9 mouse cellular contexts compared by ENCODE assay signal in genomic region chr7:141072017-141072745, GRCm38 (mm10). TPM values are rescaled to one million over a fixed set of nuclear protein-coding genes. Genes with fewer than 3 reads are reported as not detected.
A peak's percentile ranks its signal among the peaks of the same experiment; 100 is the strongest.
DNase-seq lines count a peak whose midpoint lies in the region; ATAC-seq and TF ChIP-seq lines count a peak whose summit lies in the region.
"Had no signal": no experiment of that assay in that cellular context is flagged by ENCODE, and none has a peak within 500 bp of the region (broad histone marks: within the 10 kb centered on the region; RNA-seq: fewer than 3 reads in every experiment).

No protein-coding gene starts in this region.

- peak; percentile 69 for DNase-seq in B cell, adult 2 months
- DNase-seq in c-Kit-positive CD71-positive TER-119-negative erythroid progenitor cells, embryonic 14.5 days (ENCODE audit: low read depth), result peak; percentile 44
- peak; percentile 24 for DNase-seq in liver, adult 2 months (ENCODE audit: extremely low read depth, low read depth, low spot score)
- DNase-seq in spleen, postnatal 36 days (ENCODE audit: low spot score in 2 of 2), result peak; percentile 50 to 52
- DNase-seq in urinary bladder, postnatal 36 days (ENCODE audit: low spot score in 2 of 2), result no peak
- DNase-seq in midbrain, embryonic 11.5 days (ENCODE audit: low spot score, missing footprints), result no peak

- 19% methylated on average over 23 of the region's 23 CpGs for WGBS in heart, embryonic 12.5 days
- 18% methylated on average over 23 of the region's 23 CpGs for WGBS in heart, embryonic 11.5 days (ENCODE audit: insufficient replicate concordance)
- 27% methylated on average over 23 of the region's 23 CpGs for WGBS in liver, adult 2 months
- WGBS in midbrain, embryonic 11.5 days, result 35% methylated on average over 23 of the region's 23 CpGs

- no peak for TF ChIP-seq POLR2A in liver, adult 2 months (IDR thresholded peaks at IDR 0.05; ENCODE audit: extremely low read depth, insufficient read depth, low read length)

- no peaks in the 10 kb centered on the region for H3K9me3 ChIP-seq in heart, embryonic 12.5 days (replicated peaks)
- H3K9me3 ChIP-seq in heart, embryonic 11.5 days (replicated peaks; ENCODE audit: control insufficient read depth, low read length), result no peaks in the 10 kb centered on the region
- no peaks in the 10 kb centered on the region for H3K9me3 ChIP-seq in midbrain, embryonic 11.5 days (ENCODE audit: control insufficient read depth, low read length)

- H3K79me2 ChIP-seq in liver, adult 2 months (ENCODE audit: control insufficient read depth, insufficient read depth, low read length), result no peaks in the 10 kb centered on the region

- H3K9ac ChIP-seq in heart, embryonic 12.5 days, result no peak overlapping the region
- no peak overlapping the region for H3K9ac ChIP-seq in heart, embryonic 11.5 days (ENCODE audit: low read depth, low read length)
- H3K9ac ChIP-seq in liver, adult 2 months (ENCODE audit: low read depth, low read length), result no peak overlapping the region
- no peak overlapping the region for H3K9ac ChIP-seq in midbrain, embryonic 11.5 days (ENCODE audit: low read length)

- peaks cover 13% of the 10 kb centered on the region for H3K4me1 ChIP-seq in heart, embryonic 12.5 days (replicated peaks)
- H3K4me1 ChIP-seq in heart, embryonic 11.5 days (ENCODE audit: control insufficient read depth, insufficient read depth, low read length), result peaks cover 4% of the 10 kb centered on the region
- no peaks in the 10 kb centered on the region for H3K4me1 ChIP-seq in liver, adult 2 months (ENCODE audit: control insufficient read depth, insufficient read depth, low read length)
- H3K4me1 ChIP-seq in midbrain, embryonic 11.5 days (ENCODE audit: control insufficient read depth, insufficient read depth, low read length), result peaks cover 7% of the 10 kb centered on the region

- peak; percentile 90 for TF ChIP-seq CTCF in liver, adult 2 months (IDR thresholded peaks at IDR 0.05; ENCODE audit: low read depth, low read length)

- H3K4me3 ChIP-seq in heart, embryonic 12.5 days, result no peak overlapping the region
- H3K4me3 ChIP-seq in heart, embryonic 11.5 days (ENCODE audit: low read depth, low read length), result no peak overlapping the region
- H3K4me3 ChIP-seq in liver, adult 2 months (ENCODE audit: insufficient read depth, low read depth, low read length), result no peak overlapping the region
- H3K4me3 ChIP-seq in midbrain, embryonic 11.5 days (ENCODE audit: low read depth, low read length), result no peak overlapping the region

- no peak overlapping the region; the same call in 1 of the 2 replicates for H3K4me2 ChIP-seq in heart, embryonic 12.5 days
- no peak overlapping the region for H3K4me2 ChIP-seq in heart, embryonic 11.5 days
- H3K4me2 ChIP-seq in midbrain, embryonic 11.5 days, result no peak overlapping the region

- H3K27me3 ChIP-seq in heart, embryonic 12.5 days (replicated peaks), result peaks cover 86% of the 10 kb centered on the region
- H3K27me3 ChIP-seq in heart, embryonic 11.5 days (ENCODE audit: control insufficient read depth, insufficient read depth, low read length), result peaks cover 70% of the 10 kb centered on the region
- H3K27me3 ChIP-seq in liver, adult 2 months (ENCODE audit: control insufficient read depth, insufficient read depth, low read length), result peaks cover 3% of the 10 kb centered on the region; the same call in 1 of the 2 replicates
- peaks cover 17% of the 10 kb centered on the region for H3K27me3 ChIP-seq in midbrain, embryonic 11.5 days (ENCODE audit: control insufficient read depth, insufficient read depth, low read length)

- peak; percentile 41 for ATAC-seq in heart, embryonic 12.5 days (ENCODE audit: insufficient number of reproducible peaks, low FRiP score)
- ATAC-seq in heart, embryonic 11.5 days (replicated peaks; ENCODE audit: insufficient number of reproducible peaks, low FRiP score, low TSS enrichment), result no peak
- no peak for ATAC-seq in midbrain, embryonic 11.5 days (ENCODE audit: low FRiP score)

- H3K27ac ChIP-seq in heart, embryonic 12.5 days (ENCODE audit: poor library complexity, severe bottlenecking), result no peak overlapping the region
- H3K27ac ChIP-seq in heart, embryonic 11.5 days (ENCODE audit: low read depth, low read length), result no peak overlapping the region
- H3K27ac ChIP-seq in liver, adult 2 months (replicated peaks; ENCODE audit: insufficient read depth, low read depth, low read length), result no peak overlapping the region
- H3K27ac ChIP-seq in midbrain, embryonic 11.5 days (ENCODE audit: low read depth, low read length), result no peak overlapping the region

- H3K36me3 ChIP-seq in heart, embryonic 12.5 days, result no peaks in the 10 kb centered on the region
- H3K36me3 ChIP-seq in heart, embryonic 11.5 days (ENCODE audit: control insufficient read depth, insufficient read depth, low read length), result no peaks in the 10 kb centered on the region
- no peaks in the 10 kb centered on the region for H3K36me3 ChIP-seq in liver, adult 2 months (ENCODE audit: control insufficient read depth, insufficient read depth, low read length)
- H3K36me3 ChIP-seq in midbrain, embryonic 11.5 days (ENCODE audit: control insufficient read depth, insufficient read depth, low read length), result no peaks in the 10 kb centered on the region

RNA-seq across cellular contexts. Expression of gene Pkp3, which starts 5.8 kb away (rescaled TPM):
- 0.41 and 0.50 TPM in 2 replicates for polyA plus RNA-seq in heart, embryonic 12.5 days (2016; fragmentation: Nextera tagmentation; extraction: Ambion mirVana)
- 0.67 and 0.68 TPM in 2 replicates for polyA plus RNA-seq in heart, embryonic 11.5 days (2014; fragmentation: Nextera tagmentation; extraction: Ambion mirVana)
- 0.60 and 0.83 TPM in 2 replicates for total RNA-seq in liver, adult 2 months (2014; rRNA removed)
- polyA plus RNA-seq in liver, adult 2 months (2012; rRNA removed), result 1.9 and 2.0 TPM in 2 replicates
- polyA plus RNA-seq in midbrain, embryonic 11.5 days (2014; fragmentation: Nextera tagmentation; extraction: Ambion mirVana), result 0.82 and 0.84 TPM in 2 replicates

RNA-seq across cellular contexts. Expression of gene B4galnt4, which starts 11.3 kb away (rescaled TPM):
- polyA plus RNA-seq in heart, embryonic 12.5 days (2016; fragmentation: Nextera tagmentation; extraction: Ambion mirVana), result 2.0 and 2.5 TPM in 2 replicates
- polyA plus RNA-seq in heart, embryonic 11.5 days (2014; fragmentation: Nextera tagmentation; extraction: Ambion mirVana), result 1.4 and 2.6 TPM in 2 replicates
- total RNA-seq in liver, adult 2 months (2014; rRNA removed), result 0.09 TPM in 1 of 2 replicates, not detected in the other
- 0.04 and 0.10 TPM in 2 replicates for polyA plus RNA-seq in liver, adult 2 months (2012; rRNA removed)
- polyA plus RNA-seq in midbrain, embryonic 11.5 days (2014; fragmentation: Nextera tagmentation; extraction: Ambion mirVana), result 18.8 and 19.5 TPM in 2 replicates

RNA-seq across cellular contexts. Expression of gene Sigirr, which starts 28.2 kb away (rescaled TPM):
- polyA plus RNA-seq in heart, embryonic 12.5 days (2016; fragmentation: Nextera tagmentation; extraction: Ambion mirVana), result 2.2 and 2.9 TPM in 2 replicates
- polyA plus RNA-seq in heart, embryonic 11.5 days (2014; fragmentation: Nextera tagmentation; extraction: Ambion mirVana), result 2.3 and 3.0 TPM in 2 replicates
- total RNA-seq in liver, adult 2 months (2014; rRNA removed), result 21.8 and 28.5 TPM in 2 replicates
- 42.4 and 42.5 TPM in 2 replicates for polyA plus RNA-seq in liver, adult 2 months (2012; rRNA removed)
- polyA plus RNA-seq in midbrain, embryonic 11.5 days (2014; fragmentation: Nextera tagmentation; extraction: Ambion mirVana), result 1.2 and 1.8 TPM in 2 replicates

RNA-seq across cellular contexts. Expression of gene Gm17387, which starts 43.2 kb away (rescaled TPM):
- polyA plus RNA-seq in heart, embryonic 12.5 days (2016; fragmentation: Nextera tagmentation; extraction: Ambion mirVana), result not detected in 2 replicates
- not detected in 2 replicates for polyA plus RNA-seq in heart, embryonic 11.5 days (2014; fragmentation: Nextera tagmentation; extraction: Ambion mirVana)
- total RNA-seq in liver, adult 2 months (2014; rRNA removed), result not detected in 2 replicates
- polyA plus RNA-seq in liver, adult 2 months (2012; rRNA removed), result not detected in 2 replicates
- not detected in 2 replicates for polyA plus RNA-seq in midbrain, embryonic 11.5 days (2014; fragmentation: Nextera tagmentation; extraction: Ambion mirVana)
- total RNA-seq: left cerebral cortex, postnatal 14 days had no signal

RNA-seq across cellular contexts. Expression of gene Ano9, which starts 45.4 kb away (rescaled TPM):
- polyA plus RNA-seq in heart, embryonic 12.5 days (2016; fragmentation: Nextera tagmentation; extraction: Ambion mirVana), result 0.09 and 0.30 TPM in 2 replicates
- polyA plus RNA-seq in heart, embryonic 11.5 days (2014; fragmentation: Nextera tagmentation; extraction: Ambion mirVana), result 0.31 TPM in 1 of 2 replicates, not detected in the other
- total RNA-seq in liver, adult 2 months (2014; rRNA removed), result not detected in 2 replicates
- 0.09 and 0.13 TPM in 2 replicates for polyA plus RNA-seq in liver, adult 2 months (2012; rRNA removed)
- polyA plus RNA-seq in midbrain, embryonic 11.5 days (2014; fragmentation: Nextera tagmentation; extraction: Ambion mirVana), result 0.12 TPM in 1 of 2 replicates, not detected in the other
- total RNA-seq: left cerebral cortex, postnatal 14 days had no signal

Comparison
In these comparisons a context has a peak if more than half of its experiments do, and no peak if none do; other contexts are left out.
1. DNase-seq: peak in B cell, adult 2 months (2 of 2), c-Kit-positive CD71-positive TER-119-negative erythroid progenitor cells, embryonic 14.5 days (single experiment), liver, adult 2 months (single experiment) and spleen, postnatal 36 days (2 of 2); none in urinary bladder, postnatal 36 days (0 of 2) and midbrain, embryonic 11.5 days (single experiment).
2. RNA of gene Sigirr, which starts 28.2 kb away (polyA plus RNA-seq): 42.4 to 42.5 TPM in liver, adult 2 months; 2.2 to 2.9 TPM in heart, embryonic 12.5 days, 2.3 to 3.0 TPM in heart, embryonic 11.5 days and 1.2 to 1.8 TPM in midbrain, embryonic 11.5 days; every median in the first group is over 10 times any median in the second.